Mouse (Mus musculus) hindbrain, postnatal 0 days (tissue): ENCODE results near the gene B2m. TPM values are rescaled to one million over a fixed set of nuclear protein-coding genes. Genes with fewer than 3 reads are reported as not detected.
A peak's percentile ranks its signal among the peaks of the same experiment; 100 is the strongest.

Experiments used
- ATAC-seq: fragments of 200-750 bp; cut with Nextera tagmentation; 2 replicates; pipeline ENCODE4 v1.8.0; 2017; ENCODE audit warnings: mild to moderate bottlenecking, moderate TSS enrichment, moderate library complexity
- DNase-seq: peaks from one replicate; pipeline ENCODE4 v3.0.0-alpha.2; 2015; ENCODE audit warnings: low spot score
- H3K27ac ChIP-seq: fragments of 300-500 bp; sonication (generic); 2 replicates; pipeline ENCODE4 v1.5.1; 2014; ENCODE audit warnings: mild to moderate bottlenecking
- H3K27me3 ChIP-seq: fragments of 300-500 bp; sonication (generic); 2 replicates; pipeline ENCODE4 v1.6.1; 2014; ENCODE audit warnings: low read length, mixed read lengths; ENCODE audit not compliant: insufficient read depth
- H3K36me3 ChIP-seq: fragments of 300-500 bp; sonication (generic); 2 replicates; pipeline ENCODE4 v1.6.1; 2014; ENCODE audit warnings: low read length, mixed read lengths; ENCODE audit not compliant: insufficient read depth
- H3K4me1 ChIP-seq: fragments of 300-500 bp; sonication (generic); 2 replicates; pipeline ENCODE4 v1.6.1; 2014; ENCODE audit warnings: antibody characterized with exemption, low read length, mixed read lengths; ENCODE audit not compliant: insufficient read depth
- H3K4me2 ChIP-seq: fragments of 300-500 bp; sonication (generic); 2 replicates; pipeline ENCODE4 v1.6.1; 2014; ENCODE audit warnings: low read depth, mild to moderate bottlenecking, low read length, moderate library complexity, mixed read lengths
- H3K4me3 ChIP-seq: fragments of 300-500 bp; sonication (generic); 2 replicates; pipeline ENCODE4 v1.5.1; 2014; ENCODE audit warnings: low read length
- H3K9ac ChIP-seq: fragments of 300-500 bp; sonication (generic); replicated peaks from 2 replicates; pipeline ENCODE4 v1.6.1; 2014; ENCODE audit warnings: mild to moderate bottlenecking, low read length, moderate library complexity, mixed read lengths
- H3K9me3 ChIP-seq: fragments of 300-500 bp; sonication (generic); 2 replicates; pipeline ENCODE4 v1.6.1; 2016; ENCODE audit warnings: low read length, mixed read lengths
- CTCF ChIP-seq: IDR thresholded peaks from 2 replicates; pipeline ENCODE4 v1.5.1; 2016; ENCODE audit warnings: antibody characterized with exemption, control low read depth, low read depth
- WGBS: fragments of 180-500 bp; shearing (Covaris S2); extraction: QIAGEN DNeasy Blood & Tissue Kit; methylation state at CpG from one replicate; pipeline ENCODE4 v1.1.7; 2014; 5-methylcytosine and 5-hydroxymethylcytosine counted together
- polyA plus RNA-seq: library from polyadenylated mRNA; unstranded; fragments of >200 nt; fragmentation: Nextera tagmentation; extraction: Ambion mirVana; gene quantifications from 2 replicates; pipeline ENCODE4 v1.2.1, GENCODE M21; 2015
- total RNA-seq: library from RNA; depleted of rRNA; stranded (reverse); fragments of >200 nt; gene quantifications from 2 replicates; pipeline ENCODE4 v1.2.3, GENCODE M21; 2014; rRNA removed

B2m gene
- total and polyA plus RNA-seq, 2 experiments from 2014 or later = 111 to 208 TPM

DNA sequence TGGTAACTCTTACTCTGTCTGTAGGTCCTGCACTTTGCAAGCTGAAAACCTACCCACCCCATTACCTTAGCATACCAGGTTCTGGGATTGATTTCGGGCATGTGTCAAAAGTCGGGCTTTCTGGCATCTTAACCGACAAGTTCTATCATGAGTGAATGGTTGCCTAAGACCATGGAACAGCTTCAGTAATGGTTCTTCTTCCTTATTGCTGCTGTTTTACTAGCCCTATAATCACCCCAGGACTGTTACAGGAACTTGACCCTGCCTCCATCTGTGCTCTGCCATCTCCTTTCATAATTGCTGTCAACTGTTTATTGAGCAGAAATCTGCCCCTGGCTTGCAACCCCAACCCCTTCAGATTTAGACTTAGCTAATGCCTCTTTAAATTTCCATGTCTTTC is 39.3 kb downstream of the B2m start:
- WGBS = 95% methylated on average over 3 of the region's 3 CpGs
- Histone ChIP-seq H3K36me3 (no peaks in the 10 kb centered on the region), H3K27me3 (no peaks in the 10 kb centered on the region), H3K4me3 (no peak overlapping the region), H3K4me1 (no peaks in the 10 kb centered on the region), H3K27ac (no peak overlapping the region), H3K4me2 (no peak overlapping the region), H3K9ac (no peak overlapping the region), H3K9me3 (no peaks in the 10 kb centered on the region)
- no peak for DNase-seq
- no peak for TF ChIP-seq CTCF
- no peak for ATAC-seq

DNA sequence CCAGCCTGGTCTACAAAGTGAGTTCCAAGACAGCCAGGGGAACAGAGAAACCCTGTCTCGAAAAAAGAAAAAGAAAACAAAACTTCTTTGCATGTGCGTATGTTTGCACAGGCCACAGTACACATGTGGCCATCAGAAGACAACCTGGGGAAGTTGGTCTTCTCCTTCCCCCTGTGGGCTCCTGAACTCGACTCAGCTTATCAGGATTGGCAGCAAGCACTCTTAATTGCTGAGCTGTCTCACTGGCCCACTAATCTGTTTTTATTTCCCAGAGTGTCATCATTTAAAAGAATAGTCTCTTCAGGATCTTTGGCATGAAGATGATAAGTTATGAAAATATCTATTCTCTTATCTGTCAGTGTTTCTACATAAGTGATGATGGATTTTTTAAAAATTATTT is 44.4 kb downstream of the B2m start:
- no peaks in the 10 kb centered on the region for H3K36me3 ChIP-seq
- no peaks in the 10 kb centered on the region for H3K4me1 ChIP-seq
- no peaks in the 10 kb centered on the region for H3K27me3 ChIP-seq
- ATAC-seq = no peak
- TF ChIP-seq CTCF = no peak
- no peak overlapping the region for H3K27ac ChIP-seq
- WGBS = 79% methylated on average over 3 of the region's 3 CpGs
- H3K9ac ChIP-seq = no peak overlapping the region
- no peak overlapping the region for H3K4me3 ChIP-seq
- H3K4me2 ChIP-seq = no peak overlapping the region
- H3K9me3 ChIP-seq = no peaks in the 10 kb centered on the region
- DNase-seq = no peak

DNA sequence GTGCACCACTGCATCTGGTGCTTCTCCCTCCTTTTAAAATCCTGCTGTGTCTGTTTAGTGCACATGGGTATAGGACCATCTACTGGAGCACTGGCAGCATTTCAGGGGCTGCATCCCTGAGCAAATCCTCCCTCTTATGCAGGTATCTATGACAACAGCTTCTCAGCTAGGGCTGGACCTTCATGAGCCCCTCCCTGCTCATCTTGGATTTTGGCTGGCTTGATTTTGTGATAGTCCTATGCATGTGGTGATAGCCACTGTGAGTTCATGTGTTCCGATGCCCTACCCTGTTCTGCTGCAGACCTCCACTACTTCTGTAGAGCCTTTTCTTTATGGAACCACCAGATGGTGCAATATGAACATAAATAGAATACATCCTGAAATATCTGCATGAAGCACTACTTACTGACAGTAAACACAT is 47.0 kb downstream of the B2m start:
- no peaks in the 10 kb centered on the region for H3K4me1 ChIP-seq
- no peaks in the 10 kb centered on the region for H3K27me3 ChIP-seq
- H3K4me3 ChIP-seq = no peak overlapping the region
- no peak overlapping the region for H3K27ac ChIP-seq
- H3K36me3 ChIP-seq = no peaks in the 10 kb centered on the region
- peak; percentile 86 for ATAC-seq
- H3K9ac ChIP-seq = no peak overlapping the region
- no peak overlapping the region for H3K4me2 ChIP-seq
- peak; percentile 83 for DNase-seq
- WGBS = 26% methylated on average over 1 of the region's 1 CpGs
- no peaks in the 10 kb centered on the region for H3K9me3 ChIP-seq
- TF ChIP-seq CTCF = peak; percentile 74

DNA sequence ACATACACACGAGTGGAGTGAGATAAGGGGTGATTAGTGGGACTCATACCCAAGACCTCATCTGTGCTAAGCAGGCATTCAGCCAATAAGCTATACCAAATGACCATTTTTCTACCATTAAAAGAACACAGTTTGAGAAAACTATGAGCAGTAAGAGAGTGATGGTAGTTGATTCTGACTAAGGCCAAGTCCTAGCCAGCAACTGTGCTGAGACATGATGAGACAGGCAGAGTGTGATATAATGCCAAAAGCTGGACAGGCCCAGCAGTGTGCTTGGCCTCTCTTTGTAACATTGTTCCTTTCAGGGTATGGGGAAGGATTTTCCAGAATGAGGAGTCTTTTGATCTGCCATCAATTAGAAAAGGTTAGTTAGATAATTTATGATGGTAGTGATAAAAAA is 54.0 kb downstream of the B2m start:
- Histone ChIP-seq H3K9ac (no peak overlapping the region), H3K36me3 (no peaks in the 10 kb centered on the region), H3K4me2 (no peak overlapping the region), H3K27ac (no peak overlapping the region), H3K9me3 (no peaks in the 10 kb centered on the region), H3K4me1 (no peaks in the 10 kb centered on the region), H3K4me3 (no peak overlapping the region), H3K27me3 (no peaks in the 10 kb centered on the region)
- no peak for ATAC-seq
- 93% methylated on average over 1 of the region's 1 CpGs for WGBS
- DNase-seq = no peak
- TF ChIP-seq CTCF = no peak

Other genes starting within 250 kb of the B2m start
- 32.0 and 40.2 TPM in 2 replicates for gene Ctdspl2, start 191.7 kb upstream of the B2m start, total RNA-seq
- 32.6 and 33.6 TPM in 2 replicates for gene Ctdspl2, start 191.7 kb upstream of the B2m start, polyA plus RNA-seq
- 0.05 and 0.61 TPM in 2 replicates for gene Mageb3, start 191.6 kb upstream of the B2m start, total RNA-seq
- gene Mageb3, start 191.6 kb upstream of the B2m start, polyA plus RNA-seq = 0.10 and 0.15 TPM in 2 replicates
- gene Eif3j1, start 119.1 kb upstream of the B2m start, total RNA-seq = 16.7 and 22.1 TPM in 2 replicates
- 12.7 and 13.0 TPM in 2 replicates for gene Eif3j1, start 119.1 kb upstream of the B2m start, polyA plus RNA-seq
- 19.9 and 21.9 TPM in 2 replicates for gene Spg11, start 29.3 kb upstream of the B2m start, total RNA-seq
- 4.3 and 4.5 TPM in 2 replicates for gene Spg11, start 29.3 kb upstream of the B2m start, polyA plus RNA-seq
- gene Trim69, start 13.0 kb downstream of the B2m start, total RNA-seq = not detected in 2 replicates
- gene Trim69, start 13.0 kb downstream of the B2m start, polyA plus RNA-seq = not detected in 2 replicates
- gene Patl2, start 38.5 kb downstream of the B2m start, total RNA-seq = not detected in 2 replicates
- 0.09 and 0.19 TPM in 2 replicates for gene Patl2, start 38.5 kb downstream of the B2m start, polyA plus RNA-seq
- gene Terb2, start 38.6 kb downstream of the B2m start, total RNA-seq = not detected in 2 replicates
- gene Terb2, start 38.6 kb downstream of the B2m start, polyA plus RNA-seq = not detected in 2 replicates
- gene Sord, start 87.1 kb downstream of the B2m start, total RNA-seq = 24.1 and 26.7 TPM in 2 replicates
- gene Sord, start 87.1 kb downstream of the B2m start, polyA plus RNA-seq = 26.8 and 28.2 TPM in 2 replicates
- 0.16 TPM in 1 of 2 replicates, not detected in the other for gene Duox2, start 150.8 kb downstream of the B2m start, total RNA-seq
- gene Duox2, start 150.8 kb downstream of the B2m start, polyA plus RNA-seq = 0.05 TPM in 1 of 2 replicates, not detected in the other
- 0.37 and 0.93 TPM in 2 replicates for gene Duoxa2, start 151.2 kb downstream of the B2m start, total RNA-seq
- 0.38 and 0.73 TPM in 2 replicates for gene Duoxa2, start 151.2 kb downstream of the B2m start, polyA plus RNA-seq
- gene Duoxa1, start 166.0 kb downstream of the B2m start, total RNA-seq = not detected in 2 replicates
- 0.35 TPM in 2 replicates for gene Duoxa1, start 166.0 kb downstream of the B2m start, polyA plus RNA-seq
- gene Duox1, start 168.0 kb downstream of the B2m start, total RNA-seq = 0.10 and 0.11 TPM in 2 replicates
- gene Duox1, start 168.0 kb downstream of the B2m start, polyA plus RNA-seq = 0.10 and 0.14 TPM in 2 replicates
- 131 and 134 TPM in 2 replicates for gene Shf, start 221.5 kb downstream of the B2m start, total RNA-seq
- 12.2 and 13.0 TPM in 2 replicates for gene Shf, start 221.5 kb downstream of the B2m start, polyA plus RNA-seq